Mouse (Mus musculus): ENCODE results near the gene Ugt1a10. TPM values are rescaled to one million over a fixed set of nuclear protein-coding genes. Genes with fewer than 3 reads are reported as not detected.
"Not testable (repeated sequence)": the region's sequence is repeated elsewhere in the genome, so short reads cannot be mapped to it uniquely, and the experiment has no call there.

Ugt1a10 gene
- not detected for total RNA-seq (2021)
- not detected in 2 replicates for polyA plus RNA-seq (2012; rRNA removed)
- long read RNA-seq = 0 reads

GRCm38 (mm10) chr1:88055088-88055487 lies at the start of gene Ugt1a10:
TSS of gene Ugt1a10 (plus strand) at chr1:88055388.
- no peak for DNase-seq

GRCm38 (mm10) chr1:88007692-88008210 lies 47.4 kb upstream of the Ugt1a10 start:
- DNase-seq = no peak

- peak; percentile 88 for DNase-seq
These were observed 46.9 kb upstream of the Ugt1a10 start, which contains the start of gene Usp40 for GRCm38 (mm10) chr1:88008211-88008697. TSS of gene Usp40 (minus strand) at chr1:88008551.

GRCm38 (mm10) chr1:88008735-88009134 lies 46.5 kb upstream of the Ugt1a10 start:
- no peak for DNase-seq

GRCm38 (mm10) chr1:88009521-88009920 lies 45.7 kb upstream of the Ugt1a10 start:
- DNase-seq = no peak

GRCm38 (mm10) chr1:88013726-88014125 lies 41.5 kb upstream of the Ugt1a10 start:
- DNase-seq = no peak

GRCm38 (mm10) chr1:88014194-88014593 lies 41.0 kb upstream of the Ugt1a10 start:
- DNase-seq = no peak

- DNase-seq = no peak
These were observed 40.5 kb upstream of the Ugt1a10 start for GRCm38 (mm10) chr1:88014671-88015070.

DNA sequence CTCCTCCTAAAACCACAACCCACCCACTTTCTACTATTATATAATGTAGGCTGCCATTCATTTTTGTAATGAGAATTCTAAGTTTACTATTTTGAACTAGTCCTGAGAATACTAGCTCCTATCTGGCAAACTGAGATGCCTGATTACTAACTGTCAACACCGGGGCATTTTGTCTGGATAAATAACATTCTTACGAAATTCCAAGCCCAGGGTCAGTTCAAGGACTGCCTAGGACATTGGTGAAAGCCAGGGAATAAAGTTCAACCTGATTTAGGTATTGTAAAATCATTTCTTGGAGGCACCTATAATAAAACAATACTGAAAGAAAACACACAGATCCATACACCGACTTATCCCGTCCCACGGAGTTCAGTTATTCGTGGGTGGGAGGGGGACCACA lies 39.8 kb upstream of the Ugt1a10 start:
- no peak for DNase-seq

- not testable (repeated sequence) for DNase-seq
These were observed 29.9 kb upstream of the Ugt1a10 start for GRCm38 (mm10) chr1:88025244-88025643.

DNA sequence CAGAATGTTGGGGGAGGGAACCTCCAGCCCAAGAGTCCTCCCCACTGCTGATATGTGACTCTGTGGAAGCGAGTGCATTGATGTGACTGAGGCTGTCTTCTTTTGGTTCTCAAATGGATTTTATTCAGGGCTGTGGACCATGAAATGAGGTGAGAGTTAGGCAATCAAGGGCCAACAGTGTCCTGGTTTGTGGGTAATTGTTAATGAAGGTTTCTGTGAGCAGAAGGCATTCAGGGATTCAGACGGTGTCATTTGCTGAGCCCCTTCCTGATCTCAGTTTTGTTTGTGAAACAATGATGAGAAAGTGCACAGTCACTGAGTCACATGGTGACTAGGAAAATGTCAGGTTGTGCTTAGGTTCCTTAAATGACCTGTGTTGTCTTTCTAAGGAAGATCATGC lies 12.1 kb upstream of the Ugt1a10 start:
- not testable (repeated sequence) for DNase-seq

- not testable (repeated sequence) for DNase-seq
These were observed 10.3 kb upstream of the Ugt1a10 start for GRCm38 (mm10) chr1:88044832-88045437.

GRCm38 (mm10) chr1:88047408-88047807 lies 7.8 kb upstream of the Ugt1a10 start:
- DNase-seq = not testable (repeated sequence)

GRCm38 (mm10) chr1:88066472-88067102 lies 11.4 kb downstream of the Ugt1a10 start:
- not testable (repeated sequence) for DNase-seq

GRCm38 (mm10) chr1:88070495-88070894 lies 15.3 kb downstream of the Ugt1a10 start, which contains the start of gene Ugt1a9:
TSS of gene Ugt1a9 (plus strand) at chr1:88070800.
- DNase-seq = no peak

DNA sequence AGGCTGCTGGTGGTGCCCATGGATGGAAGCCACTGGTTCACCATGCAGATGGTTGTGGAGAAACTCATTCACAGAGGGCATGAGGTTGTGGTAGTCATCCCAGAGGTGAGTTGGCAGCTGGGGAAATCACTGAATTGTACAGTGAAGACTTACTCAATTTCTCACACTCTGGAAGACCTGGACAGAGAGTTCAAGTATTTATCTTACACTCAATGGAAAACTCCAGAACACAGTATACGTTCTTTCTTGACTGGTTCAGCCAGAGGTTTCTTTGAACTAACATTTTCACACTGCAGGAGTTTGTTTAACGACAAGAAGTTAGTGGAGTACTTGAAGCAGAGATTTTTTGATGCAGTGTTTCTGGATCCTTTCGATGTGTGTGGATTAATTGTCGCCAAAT lies 15.7 kb downstream of the Ugt1a10 start:
- DNase-seq = no peak

GRCm38 (mm10) chr1:88074471-88074870 lies 19.3 kb downstream of the Ugt1a10 start:
- no peak for DNase-seq

GRCm38 (mm10) chr1:88077128-88077527 lies 21.9 kb downstream of the Ugt1a10 start:
- DNase-seq = no peak

DNA sequence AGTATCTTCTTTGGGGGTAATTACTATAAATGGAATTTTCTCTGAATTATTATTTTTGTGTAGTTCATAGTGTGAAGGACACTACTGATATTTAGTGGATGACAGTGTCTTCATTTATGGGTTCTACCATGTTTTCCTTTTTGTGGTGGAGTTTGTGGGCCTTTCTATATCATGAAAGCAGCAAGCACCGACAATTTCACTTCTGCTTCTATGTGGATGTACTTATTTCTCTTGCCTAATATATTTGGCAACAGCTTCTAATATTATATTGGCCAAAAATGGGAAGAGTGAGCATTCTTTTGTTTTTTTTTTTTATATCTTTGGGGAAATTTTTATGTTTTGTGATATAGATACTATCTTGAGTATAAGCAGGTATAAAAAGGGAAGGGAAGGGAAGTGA lies 26.5 kb downstream of the Ugt1a10 start:
- DNase-seq = no peak

- DNase-seq = no peak
These were observed 30.9 kb downstream of the Ugt1a10 start for GRCm38 (mm10) chr1:88086125-88086524.

GRCm38 (mm10) chr1:88087513-88087912 lies 32.3 kb downstream of the Ugt1a10 start, which contains the start of gene Ugt1a8:
TSS of gene Ugt1a8 (plus strand) at chr1:88087813.
- no peak for DNase-seq

DNA sequence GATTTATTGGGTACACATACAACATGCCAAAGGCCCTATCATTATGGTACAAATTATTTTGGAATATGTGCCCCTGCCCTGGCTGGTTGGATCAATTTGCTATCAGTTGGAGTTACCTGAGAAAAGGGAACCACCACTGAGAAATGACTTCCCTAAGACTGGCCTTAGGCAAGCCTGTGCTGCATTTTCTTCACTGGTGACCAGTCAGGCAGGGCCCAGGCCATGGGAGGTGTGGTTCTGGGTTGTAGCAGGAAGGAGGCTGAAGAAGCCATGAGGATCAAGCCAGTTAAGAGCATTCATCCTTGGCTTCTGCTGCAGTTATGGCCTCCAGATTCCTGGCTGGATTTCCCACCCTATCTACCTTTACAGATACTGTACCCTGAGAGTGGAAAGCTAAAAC lies 37.2 kb downstream of the Ugt1a10 start:
- no peak for DNase-seq

- DNase-seq = not testable (repeated sequence)
These were observed 39.1 kb downstream of the Ugt1a10 start for GRCm38 (mm10) chr1:88094270-88094676.
